In the genomic region with DNA sequence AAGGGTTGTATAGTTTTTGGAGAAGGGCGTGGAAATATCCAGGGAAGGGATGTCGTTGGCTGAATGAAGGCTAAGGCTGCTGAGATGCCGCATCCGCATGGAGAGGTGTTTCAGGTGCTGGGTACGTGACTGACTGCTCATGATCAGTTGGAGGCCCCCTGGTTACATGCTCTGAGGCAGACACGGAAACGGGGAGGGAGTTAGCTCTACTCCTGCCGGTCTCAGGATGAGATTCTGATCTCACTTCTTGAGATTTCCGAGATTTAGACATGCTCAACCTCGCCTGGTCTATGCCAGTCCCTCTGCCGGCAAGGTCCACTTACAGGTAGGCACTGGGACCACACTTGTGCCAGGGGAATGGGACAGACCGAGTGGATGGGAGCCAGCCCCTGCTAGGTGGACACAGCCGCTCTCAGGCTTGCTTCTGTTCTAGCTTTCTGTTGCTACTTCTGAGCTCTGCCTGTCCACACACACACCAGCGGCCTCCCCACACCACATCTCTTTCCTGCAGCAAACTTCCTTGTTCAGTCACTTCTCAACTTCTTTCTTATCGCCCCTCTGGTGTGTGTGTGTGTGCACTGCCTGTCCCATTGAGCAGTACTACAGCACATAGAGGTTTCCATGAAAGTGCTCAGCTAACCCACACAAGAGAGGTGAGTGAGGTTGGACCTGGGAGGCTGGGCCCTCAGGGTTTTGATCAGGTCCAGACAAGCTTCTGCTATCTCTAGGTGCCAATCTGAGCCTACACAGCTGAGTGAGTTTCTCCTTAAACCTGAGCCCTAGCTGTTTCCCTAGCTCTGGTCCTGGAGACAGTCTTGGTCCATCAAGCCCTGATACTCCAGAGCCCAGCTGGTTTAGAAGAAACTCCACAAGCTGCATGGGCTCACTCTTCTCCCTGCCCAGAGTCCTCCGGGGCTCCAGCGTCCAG, we compare ENCODE assay signal across 12 mouse cellular contexts. TPM values are rescaled to one million over a fixed set of nuclear protein-coding genes. Genes with fewer than 3 reads are reported as not detected.
DNase-seq lines count a peak whose midpoint lies in the region; ATAC-seq lines count a peak whose summit lies in the region.
"Had no signal": no experiment of that assay in that cellular context is flagged by ENCODE, and none has a peak within 500 bp of the region (broad histone marks: within the 10 kb centered on the region; RNA-seq: fewer than 3 reads in every experiment).

No protein-coding gene starts in this region.

- H3K4me1 ChIP-seq in kidney, embryonic 14.5 days (ENCODE audit: control insufficient read depth, insufficient read depth, low read length), result peaks cover 37% of the 10 kb centered on the region
- H3K4me1 ChIP-seq in embryonic facial prominence, embryonic 15.5 days, result peaks cover 37% of the 10 kb centered on the region
- peaks cover 60% of the 10 kb centered on the region for H3K4me1 ChIP-seq in midbrain, embryonic 10.5 days

- WGBS in kidney, embryonic 14.5 days, result 68% methylated on average over 17 of the region's 17 CpGs
- 62% methylated on average over 17 of the region's 17 CpGs for WGBS in embryonic facial prominence, embryonic 15.5 days
- WGBS in midbrain, embryonic 10.5 days, result 79% methylated on average over 17 of the region's 17 CpGs

- no peak overlapping the region for H3K4me3 ChIP-seq in kidney, embryonic 14.5 days (ENCODE audit: low read length)
- no peak overlapping the region for H3K4me3 ChIP-seq in embryonic facial prominence, embryonic 15.5 days (replicated peaks)
- no peak overlapping the region for H3K4me3 ChIP-seq in midbrain, embryonic 10.5 days
- H3K4me3 ChIP-seq: heart, embryonic 12.5 days; liver, embryonic 15.5 days had no signal

- no peak overlapping the region for H3K4me2 ChIP-seq in kidney, embryonic 14.5 days (replicated peaks; ENCODE audit: low read depth, low read length)
- no peak overlapping the region for H3K4me2 ChIP-seq in embryonic facial prominence, embryonic 15.5 days (replicated peaks)
- H3K4me2 ChIP-seq: heart, embryonic 12.5 days; liver, embryonic 15.5 days had no signal

- no peak overlapping the region for H3K9ac ChIP-seq in kidney, embryonic 14.5 days (ENCODE audit: low read depth, low read length)
- no peak overlapping the region for H3K9ac ChIP-seq in embryonic facial prominence, embryonic 15.5 days
- H3K9ac ChIP-seq: heart, embryonic 12.5 days; liver, embryonic 15.5 days had no signal

- H3K36me3 ChIP-seq in kidney, embryonic 14.5 days (ENCODE audit: control insufficient read depth, insufficient read depth, low read length), result no peaks in the 10 kb centered on the region
- H3K36me3 ChIP-seq in embryonic facial prominence, embryonic 15.5 days, result no peaks in the 10 kb centered on the region
- H3K36me3 ChIP-seq in midbrain, embryonic 10.5 days, result peaks cover 9% of the 10 kb centered on the region
- H3K36me3 ChIP-seq: liver, embryonic 15.5 days had no signal

- no peak for DNase-seq in kidney, postnatal 10 days
- no peak for DNase-seq in midbrain, embryonic 10.5 days (ENCODE audit: low spot score)
- no peak for DNase-seq in right cerebral cortex, adult 2 months (ENCODE audit: low spot score in 2 of 2)
- DNase-seq in T-cell, adult 2 months (ENCODE audit: low spot score), result no peak
- DNase-seq in adrenal gland, adult 2 months, result no peak
- DNase-seq: cerebellum, adult 18-20 months; right cerebral cortex, postnatal 4 days had no signal

- peak; percentile 32 for ATAC-seq in kidney, embryonic 14.5 days (ENCODE audit: low FRiP score, low TSS enrichment)
- peak; percentile 34 for ATAC-seq in CD4-positive, CD25-positive, alpha-beta regulatory T cell, adult 4 months
- ATAC-seq in embryonic facial prominence, embryonic 15.5 days (ENCODE audit: insufficient number of reproducible peaks, low FRiP score, low TSS enrichment, low read depth), result no peak

- no peaks in the 10 kb centered on the region for H3K27me3 ChIP-seq in kidney, embryonic 14.5 days (ENCODE audit: control insufficient read depth, insufficient read depth, low read length)
- H3K27me3 ChIP-seq in embryonic facial prominence, embryonic 15.5 days, result no peaks in the 10 kb centered on the region
- peaks cover 3% of the 10 kb centered on the region; the same call in 1 of the 2 replicates for H3K27me3 ChIP-seq in midbrain, embryonic 10.5 days (ENCODE audit: low read depth, poor library complexity, severe bottlenecking)
- H3K27me3 ChIP-seq: liver, embryonic 15.5 days had no signal

- no peaks in the 10 kb centered on the region for H3K9me3 ChIP-seq in kidney, embryonic 14.5 days (ENCODE audit: control insufficient read depth, low read length)
- no peaks in the 10 kb centered on the region for H3K9me3 ChIP-seq in embryonic facial prominence, embryonic 15.5 days (replicated peaks)
- H3K9me3 ChIP-seq in midbrain, embryonic 10.5 days (replicated peaks), result 0 out of 2 replicates have a peak, but pooled peaks cover under 1% of the 10 kb centered on the region
- H3K9me3 ChIP-seq: heart, embryonic 12.5 days; liver, embryonic 15.5 days had no signal

- peak overlapping the region; percentile 53; the same call in 1 of the 2 replicates for H3K27ac ChIP-seq in kidney, embryonic 14.5 days (ENCODE audit: low read depth, low read length)
- H3K27ac ChIP-seq in embryonic facial prominence, embryonic 15.5 days (replicated peaks), result 0 out of 2 replicates have a peak overlapping the region, but pooled peaks have one; percentile 14
- H3K27ac ChIP-seq in midbrain, embryonic 10.5 days (replicated peaks), result peak overlapping the region; percentile 83
- H3K27ac ChIP-seq: liver, embryonic 15.5 days had no signal

RNA-seq across cellular contexts. Expression of a gene that starts 44.8 kb away (rescaled TPM):
- 32.5 and 36.7 TPM in 2 replicates for polyA plus RNA-seq in kidney, embryonic 14.5 days (2014; fragmentation: Nextera tagmentation; extraction: Ambion mirVana)
- 10 to 100 TPM; 70.1 to 99.5 TPM for polyA plus RNA-seq in CD4-positive, CD25-positive, alpha-beta regulatory T cell, adult 4 months (2017; shearing (Covaris generic))
- polyA plus RNA-seq in embryonic facial prominence, embryonic 15.5 days (2015; fragmentation: Nextera tagmentation; extraction: Ambion mirVana), result 13.5 and 16.5 TPM in 2 replicates
- polyA plus RNA-seq in midbrain, embryonic 10.5 days (2016; fragmentation: Nextera tagmentation; extraction: Ambion mirVana), result 17.5 and 23.4 TPM in 2 replicates
- 10 to 100 TPM; 32.2 to 49.5 TPM for total RNA-seq in adrenal gland, adult 2 months (2021)
- polyA plus RNA-seq in adrenal gland, adult 2 months (2012; rRNA removed), result 23.1 and 24.2 TPM in 2 replicates

Comparison
In these comparisons a context has a peak if more than half of its experiments do, and no peak if none do; other contexts are left out.
1. H3K27ac ChIP-seq: peak in every context shown above with its lines; median percentile 83 in midbrain, embryonic 10.5 days; 53 in kidney, embryonic 14.5 days; 14 in embryonic facial prominence, embryonic 15.5 days.